Mouse (Mus musculus) olfactory bulb, adult 2 months (tissue): ENCODE results near the gene 4930519P11Rik.

Experiments
- CTCF ChIP-seq: fragments of 200-500 bp; IDR thresholded peaks from 2 replicates; pipeline ENCODE4 v1.5.1; 2012; ENCODE audit warnings: low read depth, mild to moderate bottlenecking, low read length, moderate library complexity; ENCODE audit not compliant: insufficient read depth
- POLR2A ChIP-seq: fragments of 200-500 bp; IDR thresholded peaks from 2 replicates; pipeline ENCODE4 v1.6.1; 2012; ENCODE audit warnings: mild to moderate bottlenecking, low read depth, low read length, moderate library complexity; ENCODE audit not compliant: insufficient read depth

- TF ChIP-seq POLR2A = no peak
- TF ChIP-seq CTCF = no peak
Observed at GRCm38 (mm10) chr2:154633876-154634644, 20.8 kb upstream of the 4930519P11Rik start.
